Mouse (Mus musculus): ENCODE results near the gene Pde11a. TPM values are rescaled to one million over a fixed set of nuclear protein-coding genes. Genes with fewer than 3 reads are reported as not detected.

Gene Pde11a
- total RNA-seq, 1 experiment = 0.27 TPM

DNA sequence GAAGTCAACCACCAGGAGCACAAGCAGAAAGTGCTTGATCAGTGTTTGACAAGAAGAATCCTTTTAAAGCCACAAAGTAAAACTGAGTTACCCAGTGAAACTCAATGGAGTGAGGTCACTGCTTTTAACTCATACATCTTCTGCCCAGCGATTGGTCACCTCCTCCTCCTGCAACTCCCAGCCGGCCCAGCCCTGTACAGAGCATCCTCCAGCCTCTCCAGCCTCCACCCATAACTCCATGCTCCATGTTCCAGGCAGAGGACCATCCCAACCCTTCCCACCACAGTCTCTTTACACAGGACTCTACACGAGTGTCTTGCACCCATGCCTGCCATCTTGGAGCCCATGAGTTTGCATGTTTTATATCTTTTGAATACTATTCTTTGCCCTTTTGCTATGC lies 323.9 kb downstream of the Pde11a start:
- Histone ChIP-seq H3K4me3 (ENCODE audit: insufficient read depth in 1 of 2, low read depth in 1 of 2, low read length in 2 of 2, poor library complexity in 1 of 2, severe bottlenecking in 1 of 2) (no peak overlapping the region), H3K27ac (ENCODE audit: insufficient read depth, low read depth, low read length, poor library complexity, severe bottlenecking) (no peak overlapping the region), H3K9ac (ENCODE audit: insufficient read depth, low read depth, low read length, poor library complexity, severe bottlenecking) (no peak overlapping the region), H3K4me1 (ENCODE audit: control insufficient read depth in 2 of 2, insufficient read depth in 2 of 2, low read length in 2 of 2, poor library complexity in 1 of 2) (peaks cover 0 to 2% of the 10 kb centered on the region in 2 experiments; a peak in 1 of 4 replicates), H3K9me3 (ENCODE audit: control insufficient read depth, insufficient read depth, low read depth, low read length) (no peaks in the 10 kb centered on the region), H3K36me3 (ENCODE audit: control insufficient read depth, insufficient read depth, low read length, poor library complexity, severe bottlenecking) (no peaks in the 10 kb centered on the region)
- in situ Hi-C loops (cut with MboI; ENCODE audit: low sequenced_read_pairs in 2 of 2, unreplicated experiment in 2 of 2) = no loop called here
- no peak for TF ChIP-seq ZNF384 (IDR thresholded peaks at IDR 0.05; ENCODE audit: low read depth, low read length)
- no peak for TF ChIP-seq MAFK (IDR thresholded peaks at IDR 0.05; ENCODE audit: insufficient read depth, low read depth, low read length)
- TF ChIP-seq CHD2 (IDR thresholded peaks at IDR 0.05; ENCODE audit: low read depth, low read length) = no peak
- no peak for TF ChIP-seq HCFC1 (IDR thresholded peaks at IDR 0.05; ENCODE audit: borderline replicate concordance, insufficient read depth, low read length)
- no peak for TF ChIP-seq ZC3H11A (IDR thresholded peaks at IDR 0.05; ENCODE audit: borderline replicate concordance, low read depth, low read length)
- no peak for DNase-seq (ENCODE audit: low read depth, low spot score)

DNA sequence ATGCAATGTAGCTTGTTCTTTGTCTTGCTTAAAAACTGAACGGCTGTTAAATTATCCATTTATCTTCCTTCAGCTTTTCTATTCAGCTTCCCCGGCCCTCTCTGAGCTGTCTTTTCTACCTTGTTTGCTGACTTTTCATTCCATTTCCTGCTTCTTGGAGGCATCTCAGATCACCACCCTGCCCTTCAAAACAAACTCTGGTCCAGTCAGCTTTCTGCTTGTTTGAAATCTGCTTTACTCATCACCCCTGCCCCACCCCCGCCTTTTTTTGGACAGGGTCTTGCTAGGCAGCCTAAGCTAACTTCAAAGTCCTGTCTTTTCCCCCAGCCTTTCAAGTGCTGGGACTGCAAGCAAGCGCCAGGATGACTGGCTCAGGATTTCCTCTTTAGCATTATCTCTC lies 332.4 kb downstream of the Pde11a start:
- DNase-seq (ENCODE audit: low read depth, low spot score) = no peak
- Histone ChIP-seq H3K9ac (ENCODE audit: insufficient read depth, low read depth, low read length, poor library complexity, severe bottlenecking) (no peak overlapping the region), H3K9me3 (ENCODE audit: control insufficient read depth, insufficient read depth, low read depth, low read length) (no peaks in the 10 kb centered on the region), H3K4me1 (ENCODE audit: control insufficient read depth in 2 of 2, insufficient read depth in 2 of 2, low read length in 2 of 2, poor library complexity in 1 of 2) (peaks cover 0 to 1% of the 10 kb centered on the region in 2 experiments; a peak in 1 of 4 replicates), H3K36me3 (ENCODE audit: control insufficient read depth, insufficient read depth, low read length, poor library complexity, severe bottlenecking) (no peaks in the 10 kb centered on the region), H3K27ac (ENCODE audit: insufficient read depth, low read depth, low read length, poor library complexity, severe bottlenecking) (no peak overlapping the region), H3K4me3 (ENCODE audit: insufficient read depth in 1 of 2, low read depth in 1 of 2, low read length in 2 of 2, poor library complexity in 1 of 2, severe bottlenecking in 1 of 2) (no peak overlapping the region)
- in situ Hi-C loops (cut with MboI; ENCODE audit: low sequenced_read_pairs in 2 of 2, unreplicated experiment in 2 of 2) = no loop called here
- TF ChIP-seq CHD2 (IDR thresholded peaks at IDR 0.05; ENCODE audit: low read depth, low read length) (no peak), HCFC1 (IDR thresholded peaks at IDR 0.05; ENCODE audit: borderline replicate concordance, insufficient read depth, low read length) (no peak), MAFK (IDR thresholded peaks at IDR 0.05; ENCODE audit: insufficient read depth, low read depth, low read length) (no peak), ZNF384 (IDR thresholded peaks at IDR 0.05; ENCODE audit: low read depth, low read length) (no peak), ZC3H11A (IDR thresholded peaks at IDR 0.05; ENCODE audit: borderline replicate concordance, low read depth, low read length) (no peak)

DNA sequence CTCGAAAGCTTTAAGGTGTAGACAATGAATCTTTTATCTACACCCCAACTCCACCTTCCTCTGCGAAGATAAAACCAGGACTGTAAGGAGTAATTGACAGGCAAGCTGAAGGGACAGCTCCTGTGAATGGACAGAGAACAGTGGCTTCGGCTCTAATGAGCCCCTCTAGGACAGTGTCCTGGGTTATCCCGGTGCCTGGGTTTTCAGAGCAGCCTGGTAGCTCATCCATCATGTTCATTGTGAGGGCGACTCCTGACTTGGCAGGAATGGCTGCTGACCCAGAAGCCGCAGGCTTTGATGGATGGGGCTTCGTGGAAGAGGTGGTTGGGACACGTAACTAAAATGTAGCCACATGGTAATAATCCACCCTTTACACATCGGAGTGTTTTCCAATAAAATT lies 335.7 kb downstream of the Pde11a start:
- Histone ChIP-seq H3K9me3 (ENCODE audit: control insufficient read depth, insufficient read depth, low read depth, low read length) (no peaks in the 10 kb centered on the region), H3K4me1 (ENCODE audit: control insufficient read depth in 2 of 2, insufficient read depth in 2 of 2, low read length in 2 of 2, poor library complexity in 1 of 2) (peaks cover 0 to 2% of the 10 kb centered on the region in 2 experiments; a peak in 1 of 4 replicates), H3K27ac (ENCODE audit: insufficient read depth, low read depth, low read length, poor library complexity, severe bottlenecking) (no peak overlapping the region), H3K36me3 (ENCODE audit: control insufficient read depth, insufficient read depth, low read length, poor library complexity, severe bottlenecking) (no peaks in the 10 kb centered on the region), H3K4me3 (ENCODE audit: insufficient read depth in 1 of 2, low read depth in 1 of 2, low read length in 2 of 2, poor library complexity in 1 of 2, severe bottlenecking in 1 of 2) (no peak overlapping the region), H3K9ac (ENCODE audit: insufficient read depth, low read depth, low read length, poor library complexity, severe bottlenecking) (no peak overlapping the region)
- in situ Hi-C loops (cut with MboI; ENCODE audit: low sequenced_read_pairs in 2 of 2, unreplicated experiment in 2 of 2) = no loop called here
- TF ChIP-seq ZNF384 (IDR thresholded peaks at IDR 0.05; ENCODE audit: low read depth, low read length) = no peak
- TF ChIP-seq ZC3H11A (IDR thresholded peaks at IDR 0.05; ENCODE audit: borderline replicate concordance, low read depth, low read length) = no peak
- no peak for TF ChIP-seq MAFK (IDR thresholded peaks at IDR 0.05; ENCODE audit: insufficient read depth, low read depth, low read length)
- DNase-seq (ENCODE audit: low read depth, low spot score) = no peak

DNA sequence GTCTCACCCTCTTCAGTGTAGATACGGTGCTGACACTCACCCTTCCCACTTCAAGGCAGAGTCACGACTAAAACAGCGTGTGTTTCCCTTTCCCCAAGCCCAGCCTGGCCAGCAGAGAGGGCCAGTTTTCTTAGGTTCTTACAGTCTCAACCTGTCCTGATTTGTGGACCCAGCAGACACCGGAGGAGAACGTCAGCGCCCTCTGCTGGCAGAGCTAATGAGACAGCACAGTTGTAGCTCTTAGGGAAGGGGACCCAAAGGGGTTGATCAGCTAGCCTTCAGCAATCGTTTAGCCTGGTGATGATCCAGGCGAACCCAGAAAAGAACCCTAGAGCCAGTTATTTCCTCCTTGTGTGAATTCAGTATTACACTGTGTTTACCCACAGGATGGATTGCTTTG lies 337.2 kb downstream of the Pde11a start:
- DNase-seq (ENCODE audit: low read depth, low spot score) = no peak
- in situ Hi-C loops (cut with MboI; ENCODE audit: low sequenced_read_pairs in 2 of 2, unreplicated experiment in 2 of 2) = no loop called here
- no peaks in the 10 kb centered on the region for H3K9me3 ChIP-seq (ENCODE audit: control insufficient read depth, insufficient read depth, low read depth, low read length)
- H3K4me1 ChIP-seq (ENCODE audit: control insufficient read depth in 2 of 2, insufficient read depth in 2 of 2, low read length in 2 of 2, poor library complexity in 1 of 2) = 0 out of 4 replicates have a peak, but pooled peaks cover 0 to 2% of the 10 kb centered on the region in 2 experiments
- no peak overlapping the region for H3K27ac ChIP-seq (ENCODE audit: insufficient read depth, low read depth, low read length, poor library complexity, severe bottlenecking)
- H3K36me3 ChIP-seq (ENCODE audit: control insufficient read depth, insufficient read depth, low read length, poor library complexity, severe bottlenecking) = no peaks in the 10 kb centered on the region
- no peak overlapping the region for H3K4me3 ChIP-seq (ENCODE audit: insufficient read depth in 1 of 2, low read depth in 1 of 2, low read length in 2 of 2, poor library complexity in 1 of 2, severe bottlenecking in 1 of 2)
- H3K9ac ChIP-seq (ENCODE audit: insufficient read depth, low read depth, low read length, poor library complexity, severe bottlenecking) = no peak overlapping the region
- no peak for TF ChIP-seq HCFC1 (IDR thresholded peaks at IDR 0.05; ENCODE audit: borderline replicate concordance, insufficient read depth, low read length)
- no peak for TF ChIP-seq ZNF384 (IDR thresholded peaks at IDR 0.05; ENCODE audit: low read depth, low read length)
- no peak for TF ChIP-seq ZC3H11A (IDR thresholded peaks at IDR 0.05; ENCODE audit: borderline replicate concordance, low read depth, low read length)
- no peak for TF ChIP-seq MAFK (IDR thresholded peaks at IDR 0.05; ENCODE audit: insufficient read depth, low read depth, low read length)
- no peak for TF ChIP-seq CHD2 (IDR thresholded peaks at IDR 0.05; ENCODE audit: low read depth, low read length)

DNA sequence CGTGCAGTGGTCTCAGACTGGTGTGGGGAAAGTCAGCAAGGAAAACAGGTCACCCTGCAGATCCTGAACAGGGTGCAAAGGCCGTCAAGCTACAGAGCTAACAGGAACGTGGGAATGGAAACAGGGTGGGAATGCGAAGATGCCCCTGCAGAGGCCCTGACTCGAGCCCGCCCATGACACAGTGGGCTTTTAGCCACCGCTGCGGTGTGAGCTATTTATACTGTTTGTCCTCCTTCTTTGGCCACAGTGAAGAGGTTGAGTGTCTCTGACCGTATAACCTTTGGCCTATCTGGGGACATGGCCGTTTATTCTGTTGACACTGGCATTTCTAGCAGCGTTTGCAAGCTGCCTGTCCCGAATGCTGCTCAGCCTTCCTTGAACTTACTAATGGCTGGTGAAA lies 338.9 kb downstream of the Pde11a start:
- in situ Hi-C loops (cut with MboI; ENCODE audit: low sequenced_read_pairs in 2 of 2, unreplicated experiment in 2 of 2) = no loop called here
- H3K36me3 ChIP-seq (ENCODE audit: control insufficient read depth, insufficient read depth, low read length, poor library complexity, severe bottlenecking) = no peaks in the 10 kb centered on the region
- H3K4me1 ChIP-seq (ENCODE audit: control insufficient read depth in 2 of 2, insufficient read depth in 2 of 2, low read length in 2 of 2, poor library complexity in 1 of 2) = 0 out of 4 replicates have a peak, but pooled peaks cover 0 to 2% of the 10 kb centered on the region in 2 experiments
- no peak for DNase-seq (ENCODE audit: low read depth, low spot score)
- TF ChIP-seq MAFK (IDR thresholded peaks at IDR 0.05; ENCODE audit: insufficient read depth, low read depth, low read length) (no peak), ZNF384 (IDR thresholded peaks at IDR 0.05; ENCODE audit: low read depth, low read length) (no peak), CHD2 (IDR thresholded peaks at IDR 0.05; ENCODE audit: low read depth, low read length) (no peak), HCFC1 (IDR thresholded peaks at IDR 0.05; ENCODE audit: borderline replicate concordance, insufficient read depth, low read length) (no peak), ZC3H11A (IDR thresholded peaks at IDR 0.05; ENCODE audit: borderline replicate concordance, low read depth, low read length) (no peak)
- no peaks in the 10 kb centered on the region for H3K9me3 ChIP-seq (ENCODE audit: control insufficient read depth, insufficient read depth, low read depth, low read length)
- H3K4me3 ChIP-seq (ENCODE audit: insufficient read depth in 1 of 2, low read depth in 1 of 2, low read length in 2 of 2, poor library complexity in 1 of 2, severe bottlenecking in 1 of 2) = no peak overlapping the region
- no peak overlapping the region for H3K9ac ChIP-seq (ENCODE audit: insufficient read depth, low read depth, low read length, poor library complexity, severe bottlenecking)
- H3K27ac ChIP-seq (ENCODE audit: insufficient read depth, low read depth, low read length, poor library complexity, severe bottlenecking) = no peak overlapping the region
